Mouse (Mus musculus) MEL (cell line): Measurements from ENCODE around the gene Mpg. TPM values are rescaled to one million over a fixed set of nuclear protein-coding genes. Genes with fewer than 3 reads are reported as not detected.
A peak's percentile ranks its signal among the peaks of the same experiment; 100 is the strongest.

Source experiments
- DNase-seq: peaks from one replicate; pipeline ENCODE4 v3.0.0; 2011; ENCODE audit warnings: low read depth, low spot score
- H3K27ac ChIP-seq: 2 replicates; pipeline ENCODE4 v1.5.1; 2012; ENCODE audit warnings: low read depth, mild to moderate bottlenecking, control low read depth, low read length, moderate library complexity; ENCODE audit not compliant: control insufficient read depth
- H3K27me3 ChIP-seq, 2 experiments: fragments of 150-350 bp in 1 of 2; sonication (generic) in 1 of 2; 2 replicates each; pipeline ENCODE4 v1.6.1; 2012; ENCODE audit warnings: low read length in 2 of 2, mild to moderate bottlenecking in 2 of 2, improper control_type of control experiment in 1 of 2, moderate library complexity in 1 of 2; ENCODE audit not compliant: insufficient read depth in 2 of 2, control insufficient read depth in 1 of 2
- H3K36me3 ChIP-seq, 2 experiments: 2 replicates each; pipeline ENCODE4 v1.6.1; 2012 to 2014; ENCODE audit warnings: low read length in 2 of 2, improper control_type of control experiment in 1 of 2, inconsistent platforms in 1 of 2, mild to moderate bottlenecking in 1 of 2; ENCODE audit not compliant: insufficient read depth in 2 of 2, control insufficient read depth in 1 of 2
- H3K4me1 ChIP-seq, 2 experiments: fragments of 150-350 bp in 1 of 2; sonication (generic) in 1 of 2; 2 replicates each; pipeline ENCODE4 v1.6.1; 2012; ENCODE audit warnings: low read length in 2 of 2, improper control_type of control experiment in 1 of 2, mild to moderate bottlenecking in 1 of 2; ENCODE audit not compliant: insufficient read depth in 2 of 2, control insufficient read depth in 1 of 2
- H3K4me3 ChIP-seq, 2 experiments: fragments of 150-350 bp in 1 of 2; sonication (generic) in 1 of 2; 2 replicates each; pipeline ENCODE4 v1.5.1; 2012; ENCODE audit warnings: low read depth in 2 of 2, low read length in 2 of 2, mild to moderate bottlenecking in 2 of 2, moderate library complexity in 2 of 2, control low read depth in 1 of 2, improper control_type of control experiment in 1 of 2; ENCODE audit not compliant: control insufficient read depth in 1 of 2, insufficient read depth in 1 of 2
- H3K79me2 ChIP-seq: 2 replicates; pipeline ENCODE4 v1.6.1; 2012; ENCODE audit warnings: mild to moderate bottlenecking, low read length, moderate library complexity; ENCODE audit not compliant: control insufficient read depth, poor library complexity, insufficient read depth
- H3K9ac ChIP-seq: 2 replicates; pipeline ENCODE4 v1.6.1; 2012; ENCODE audit warnings: low read depth, mild to moderate bottlenecking, control low read depth, low read length, moderate library complexity; ENCODE audit not compliant: control insufficient read depth, poor library complexity, severe bottlenecking
- H3K9me3 ChIP-seq: fragments of 150-350 bp; sonication (generic); replicated peaks from 2 replicates; pipeline ENCODE4 v1.6.1; 2012; ENCODE audit warnings: mild to moderate bottlenecking, low read length, improper control_type of control experiment, moderate library complexity; ENCODE audit not compliant: insufficient read depth
- BHLHE40 ChIP-seq: IDR thresholded peaks from 2 replicates; pipeline ENCODE4 v1.6.1; 2012; ENCODE audit warnings: low read depth, mild to moderate bottlenecking, inconsistent platforms, low read length, improper control_type of control experiment, borderline replicate concordance
- CHD1 ChIP-seq: IDR thresholded peaks from 2 replicates; pipeline ENCODE4 v1.6.1; 2012; ENCODE audit warnings: low read depth, mild to moderate bottlenecking, inconsistent platforms, low read length, improper control_type of control experiment
- CHD2 ChIP-seq: IDR thresholded peaks from 2 replicates; pipeline ENCODE4 v1.6.1; 2011; ENCODE audit warnings: low read length, improper control_type of control experiment
- CTCF ChIP-seq, 3 experiments: IDR thresholded peaks in 2 of 3; conservative IDR thresholded peaks in 1 of 3; 2 replicates each; pipeline ENCODE4 v1.5.1; 2011 to 2012; ENCODE audit warnings: low read length in 3 of 3, low read depth in 2 of 3, mild to moderate bottlenecking in 2 of 3, improper control_type of control experiment in 1 of 3, inconsistent platforms in 1 of 3, mixed read lengths in 1 of 3, moderate library complexity in 1 of 3; ENCODE audit not compliant: control insufficient read depth in 1 of 3, insufficient read depth in 1 of 3, poor library complexity in 1 of 3, severe bottlenecking in 1 of 3
- E2F4 ChIP-seq: IDR thresholded peaks from 2 replicates; pipeline ENCODE4 v1.6.1; 2011; ENCODE audit warnings: low read depth, low read length, improper control_type of control experiment, borderline replicate concordance
- EP300 ChIP-seq, 2 experiments: IDR thresholded peaks; 2 replicates each; pipeline ENCODE4 v1.6.1; 2011; ENCODE audit warnings: improper control_type of control experiment in 2 of 2, low read length in 2 of 2, low read depth in 1 of 2, mild to moderate bottlenecking in 1 of 2
- ETS1 ChIP-seq: IDR thresholded peaks from 2 replicates; pipeline ENCODE4 v1.6.1; 2012; ENCODE audit warnings: low read depth, mild to moderate bottlenecking, inconsistent platforms, low read length, improper control_type of control experiment, moderate library complexity
- GATA1 ChIP-seq: IDR thresholded peaks from 2 replicates; pipeline ENCODE4 v1.6.1; 2011; ENCODE audit warnings: low read depth, low read length, improper control_type of control experiment
- JUND ChIP-seq: IDR thresholded peaks from 2 replicates; pipeline ENCODE4 v1.6.1; 2011; ENCODE audit warnings: low read depth, mild to moderate bottlenecking, improper control_type of control experiment, low read length
- KAT2A ChIP-seq: conservative IDR thresholded peaks from 2 replicates; pipeline ENCODE4 v1.6.1; 2012; ENCODE audit warnings: low read depth, low read length, improper control_type of control experiment, inconsistent platforms
- MXI1 ChIP-seq: IDR thresholded peaks from 2 replicates; pipeline ENCODE4 v1.6.1; 2011; ENCODE audit warnings: mild to moderate bottlenecking, low read depth, low read length, improper control_type of control experiment
- MYB ChIP-seq: IDR thresholded peaks from 2 replicates; pipeline ENCODE4 v1.6.1; 2011; ENCODE audit warnings: mild to moderate bottlenecking, low read depth, low read length, improper control_type of control experiment
- MYC ChIP-seq: IDR thresholded peaks from 2 replicates; pipeline ENCODE4 v1.6.1; 2011; ENCODE audit warnings: low read depth, mild to moderate bottlenecking, low read length, improper control_type of control experiment, moderate library complexity
- NELFE ChIP-seq: IDR thresholded peaks from 2 replicates; pipeline ENCODE4 v1.6.1; 2011; ENCODE audit warnings: low read depth, low read length, improper control_type of control experiment
- NRF1 ChIP-seq: IDR thresholded peaks from 2 replicates; pipeline ENCODE4 v1.6.1; 2014; ENCODE audit warnings: low read depth, mild to moderate bottlenecking, inconsistent platforms, low read length, improper control_type of control experiment, moderate library complexity; ENCODE audit not compliant: poor library complexity, insufficient read depth, severe bottlenecking
- RAD21 ChIP-seq: IDR thresholded peaks from 2 replicates; pipeline ENCODE4 v1.6.1; 2011; ENCODE audit warnings: mild to moderate bottlenecking, low read depth, low read length, improper control_type of control experiment
- SMC3 ChIP-seq: IDR thresholded peaks from 2 replicates; pipeline ENCODE4 v1.6.1; 2011; ENCODE audit warnings: low read depth, low read length, improper control_type of control experiment
- TAL1 ChIP-seq: IDR thresholded peaks from 2 replicates; pipeline ENCODE4 v1.6.1; 2012; ENCODE audit warnings: mild to moderate bottlenecking, inconsistent platforms, low read length, moderate library complexity, mixed read lengths
- TCF12 ChIP-seq: IDR thresholded peaks from 2 replicates; pipeline ENCODE4 v1.6.1; 2014; ENCODE audit warnings: low read depth, mild to moderate bottlenecking, inconsistent platforms, low read length, improper control_type of control experiment, moderate library complexity
- USF1 ChIP-seq: IDR thresholded peaks from 2 replicates; pipeline ENCODE4 v1.6.1; 2014; ENCODE audit warnings: low read depth, mild to moderate bottlenecking, inconsistent platforms, low read length, improper control_type of control experiment, moderate library complexity
- USF2 ChIP-seq, 2 experiments: IDR thresholded peaks; 2 replicates each; pipeline ENCODE4 v1.6.1; 2011 to 2012; ENCODE audit warnings: improper control_type of control experiment in 2 of 2, low read length in 2 of 2, borderline replicate concordance in 1 of 2, inconsistent platforms in 1 of 2, low read depth in 1 of 2, mild to moderate bottlenecking in 1 of 2; ENCODE audit not compliant: insufficient read depth in 1 of 2
- ZC3H11A ChIP-seq: IDR thresholded peaks from 2 replicates; pipeline ENCODE4 v1.6.1; 2012; ENCODE audit warnings: low read depth, mild to moderate bottlenecking, inconsistent platforms, low read length, improper control_type of control experiment
- ZKSCAN1 ChIP-seq: IDR thresholded peaks from 2 replicates; pipeline ENCODE4 v1.6.1; 2012; ENCODE audit warnings: low read depth, mild to moderate bottlenecking, inconsistent platforms, low read length, improper control_type of control experiment, moderate library complexity
- ZMIZ1 ChIP-seq: IDR thresholded peaks from 2 replicates; pipeline ENCODE4 v1.6.1; 2012; ENCODE audit warnings: low read depth, mild to moderate bottlenecking, inconsistent platforms, low read length, improper control_type of control experiment, moderate library complexity
- polyA plus RNA-seq, 2 experiments: library from polyadenylated mRNA; stranded (reverse) in 1 of 2; unstranded in 1 of 2; fragments of >175 nt in 1 of 2; fragments of >200 nt in 1 of 2; gene quantifications; 2 replicates each; pipeline versions ENCODE4 v1.2.1 to v1.2.4; 2012; ENCODE audit warnings: low replicate concordance in 2 of 2, low read depth in 1 of 2; ENCODE audit not compliant: insufficient read length in 2 of 2, insufficient read depth in 1 of 2, missing spikeins in 1 of 2
- total RNA-seq: library from RNA; depleted of rRNA; stranded (reverse); fragments of 300-350 nt; gene quantifications from 2 replicates; pipeline ENCODE4 v1.2.3, GENCODE M21; 2012

The Mpg gene
- total and polyA plus RNA-seq, 3 experiments: 42.0 to 43.2 TPM; not detected in 1

GRCm38 (mm10) chr11:32238093-32238860, 12.0 kb downstream of the Mpg start:
- no peak overlapping the region for H3K27ac ChIP-seq
- no peak for TF ChIP-seq MYC
- TF ChIP-seq MYB: no peak
- peak; percentile 98 for TF ChIP-seq CTCF (IDR thresholded peaks at IDR 0.05 in 2 of 3, conservative IDR thresholded peaks at IDR 0.05 in 1 of 3; ENCODE audit: control insufficient read depth in 1 of 3, insufficient read depth in 1 of 3, low read depth in 2 of 3, low read length in 3 of 3, poor library complexity in 1 of 3, severe bottlenecking in 1 of 3)
- TF ChIP-seq SMC3: peak; percentile 97
- TF ChIP-seq GATA1: no peak
- TF ChIP-seq ETS1: no peak
- TF ChIP-seq ZC3H11A: peak; percentile 95
- TF ChIP-seq CHD2: no peak
- TF ChIP-seq E2F4: no peak
- TF ChIP-seq NELFE: no peak
- no peak for TF ChIP-seq ZKSCAN1
- TF ChIP-seq MXI1: no peak
- TF ChIP-seq NRF1: no peak
- no peak for TF ChIP-seq JUND
- peak; percentile 32; the same call in 1 of the 2 replicates for TF ChIP-seq TCF12
- no peak for TF ChIP-seq KAT2A
- TF ChIP-seq ZMIZ1: no peak
- TF ChIP-seq USF2 (IDR thresholded peaks at IDR 0.05; ENCODE audit: borderline replicate concordance in 1 of 2, insufficient read depth in 1 of 2, low read depth in 1 of 2, low read length in 2 of 2): no peak
- TF ChIP-seq BHLHE40: no peak; the same call in 1 of the 2 replicates
- TF ChIP-seq USF1: no peak
- TF ChIP-seq EP300 (IDR thresholded peaks at IDR 0.05; ENCODE audit: low read depth in 1 of 2, low read length in 2 of 2): no peak
- TF ChIP-seq TAL1: no peak
- no peak for TF ChIP-seq CHD1
- TF ChIP-seq RAD21: peak; percentile 97
- H3K79me2 ChIP-seq: no peaks in the 10 kb centered on the region
- peaks cover 0 to 5% of the 10 kb centered on the region in 2 experiments; a peak in 2 of 4 replicates for H3K36me3 ChIP-seq
- DNase-seq: peak; percentile 78
- H3K9me3 ChIP-seq: no peaks in the 10 kb centered on the region
- no peak overlapping the region for H3K4me3 ChIP-seq
- no peak overlapping the region for H3K9ac ChIP-seq
- no peaks in the 10 kb centered on the region for H3K27me3 ChIP-seq
- H3K4me1 ChIP-seq: peaks cover 2 to 12% of the 10 kb centered on the region in 2 experiments; a peak in 3 of 4 replicates
